Mouse (Mus musculus) gonadal fat pad, adult 2 months (tissue): ENCODE results near the gene Nsmf. TPM values are rescaled to one million over a fixed set of nuclear protein-coding genes. Genes with fewer than 3 reads are reported as not detected.

Experiments used
- DNase-seq: peaks from one replicate; pipeline ENCODE4 v3.0.0-alpha.2; 2012; ENCODE audit warnings: low read depth
- polyA plus RNA-seq: library from polyadenylated mRNA; depleted of rRNA; stranded (reverse); fragments of >200 nt; gene quantifications from 2 replicates; pipeline ENCODE4 v1.2.3, GENCODE M21; 2012; rRNA removed

The Nsmf gene
- polyA plus RNA-seq, 1 experiment, result 279 TPM

DNA sequence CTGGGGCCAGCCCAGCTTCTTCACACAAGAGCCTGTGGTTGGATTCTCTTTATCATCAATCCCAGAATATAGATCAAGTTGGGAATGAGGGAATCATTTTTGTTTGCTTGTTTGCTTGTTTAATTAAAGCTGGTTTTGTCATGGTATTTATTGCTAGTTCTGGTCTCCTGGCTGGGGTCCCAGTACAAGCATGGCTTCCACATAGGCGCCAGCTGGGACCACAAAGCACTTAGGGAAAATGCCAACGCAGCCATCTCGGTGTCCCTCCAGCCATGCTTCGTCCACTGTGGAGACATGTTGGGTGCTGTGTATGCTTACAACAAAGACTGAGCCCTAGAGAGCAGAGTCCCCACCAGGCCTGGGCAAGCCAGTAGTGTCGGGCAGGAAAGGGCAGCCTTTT lies 31.4 kb downstream of the Nsmf start:
- no peak for DNase-seq

DNA sequence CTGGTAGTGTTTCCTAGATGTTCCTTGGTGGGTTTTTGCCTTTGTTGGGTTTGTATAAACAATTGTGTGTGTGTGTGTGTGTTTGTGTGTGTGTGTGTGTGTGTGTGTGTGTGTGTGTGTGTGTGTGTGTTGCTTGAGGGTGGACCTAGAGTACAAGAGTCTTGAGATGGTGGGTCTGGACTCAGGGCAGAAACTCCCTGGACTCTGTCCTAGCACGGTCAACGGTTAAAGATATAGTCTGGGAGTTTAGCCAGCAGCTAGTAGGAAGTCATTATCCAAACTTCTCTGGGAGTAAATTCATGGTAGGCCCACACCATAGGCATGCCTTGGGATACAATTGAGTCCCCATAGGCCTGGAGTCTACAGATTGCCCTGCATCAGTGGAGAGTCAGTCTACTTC lies 33.7 kb downstream of the Nsmf start:
- DNase-seq, result no peak

DNA sequence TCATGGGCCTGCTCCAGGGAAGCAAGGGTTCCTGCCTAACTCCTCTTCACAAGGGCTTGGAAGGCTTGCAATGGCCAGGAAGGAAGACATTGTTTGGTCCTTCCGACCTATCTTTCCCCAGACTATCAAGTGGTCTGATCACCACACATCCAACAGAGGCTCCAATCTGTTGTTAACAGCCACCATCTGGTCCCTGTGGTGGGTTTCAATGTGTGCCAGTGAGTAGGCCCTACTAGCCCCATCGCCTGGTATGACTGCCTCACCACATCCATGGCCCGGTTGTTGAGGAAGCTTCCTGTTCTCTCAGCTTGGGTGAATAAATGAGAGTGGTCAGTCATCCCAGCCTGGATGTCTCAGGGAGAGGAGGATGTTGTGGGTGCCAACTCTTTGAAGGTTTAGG lies 34.5 kb downstream of the Nsmf start:
- DNase-seq, result no peak

DNA sequence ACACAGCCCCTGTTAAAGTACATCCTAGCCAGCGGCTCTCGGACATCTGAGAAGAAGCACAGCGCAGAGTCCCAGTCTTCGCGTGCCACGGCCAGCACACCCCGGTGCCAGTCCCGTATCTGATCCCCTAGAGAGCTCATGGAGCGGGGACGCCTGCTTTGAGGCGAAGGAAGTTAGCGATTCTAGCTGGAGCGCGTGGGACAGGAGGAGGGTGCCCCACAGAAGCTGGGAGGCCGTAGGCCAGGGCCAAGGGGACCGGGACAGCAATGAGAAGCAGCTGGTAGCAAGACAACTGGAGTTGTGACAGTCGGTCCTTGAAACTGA lies 40.6 kb downstream of the Nsmf start:
- no peak for DNase-seq

DNA sequence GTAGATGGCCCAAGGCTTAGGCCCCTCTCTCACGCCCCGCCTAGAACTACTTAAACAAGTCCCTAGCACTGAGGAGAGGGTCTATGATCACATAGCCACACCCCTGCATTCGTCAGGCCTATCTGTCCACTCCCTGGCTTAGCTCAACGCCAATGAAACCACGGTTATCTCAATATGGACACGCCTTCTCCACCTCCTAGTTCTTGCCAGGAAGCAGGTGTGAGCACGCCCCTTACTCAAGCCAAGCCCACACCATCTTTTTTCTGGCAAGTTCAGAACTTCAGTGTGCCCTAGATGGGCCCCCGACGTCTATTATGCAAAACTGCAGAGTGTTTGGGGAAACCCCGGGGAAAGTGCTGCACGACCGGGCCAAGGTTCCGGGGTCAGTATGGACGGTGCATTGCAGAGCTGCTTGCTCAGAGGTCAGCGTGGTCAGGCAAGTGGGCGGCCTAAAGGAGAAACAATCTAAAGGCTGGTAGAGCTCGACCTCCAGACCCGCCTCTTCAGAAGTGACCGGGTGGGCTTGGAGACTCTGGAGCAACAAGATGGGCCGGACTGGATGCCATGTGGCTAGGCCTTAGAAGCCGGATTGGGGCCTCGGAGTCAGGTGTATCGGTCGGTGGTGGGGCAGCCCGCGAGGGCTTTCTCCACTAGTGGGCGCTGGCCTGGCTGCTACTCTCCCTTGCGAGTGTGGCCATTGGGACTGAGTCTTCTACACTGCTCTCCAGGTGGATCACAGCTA lies 41.1 kb downstream of the Nsmf start, which contains the start of gene Noxa1:
Gene Noxa1, minus strand, starts transcription at position 41 of the 742 bp plus-strand sequence.
- no peak for DNase-seq

DNA sequence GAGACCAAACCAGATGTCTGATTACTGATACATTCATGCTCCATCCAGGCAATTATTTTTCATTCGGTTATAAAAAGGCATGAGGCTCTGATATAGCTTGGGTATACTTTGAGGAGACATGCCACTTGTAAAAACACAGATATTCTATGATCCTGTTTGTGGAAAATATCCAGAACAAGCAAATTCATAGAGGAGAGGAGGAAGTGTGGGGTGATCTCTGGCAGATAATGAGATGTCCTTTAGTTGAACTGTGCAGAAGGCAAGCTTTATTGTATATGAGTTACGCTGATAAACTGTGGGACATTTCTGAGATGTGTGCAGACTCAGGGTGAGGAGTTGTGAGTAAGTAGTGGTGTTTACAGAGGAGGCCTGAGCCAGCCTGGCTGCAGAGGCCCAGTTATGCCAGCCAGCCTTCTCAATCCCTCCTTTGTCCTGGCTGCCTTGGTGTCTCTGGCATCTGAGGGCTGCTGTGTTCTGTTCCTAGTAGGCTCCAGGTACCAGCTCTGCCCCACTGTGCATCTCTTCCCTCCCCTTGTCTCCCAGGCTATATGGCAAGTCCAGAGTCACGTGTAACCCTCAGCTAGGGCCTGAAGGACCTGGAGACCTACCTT lies 44.0 kb downstream of the Nsmf start:
- no peak for DNase-seq

DNA sequence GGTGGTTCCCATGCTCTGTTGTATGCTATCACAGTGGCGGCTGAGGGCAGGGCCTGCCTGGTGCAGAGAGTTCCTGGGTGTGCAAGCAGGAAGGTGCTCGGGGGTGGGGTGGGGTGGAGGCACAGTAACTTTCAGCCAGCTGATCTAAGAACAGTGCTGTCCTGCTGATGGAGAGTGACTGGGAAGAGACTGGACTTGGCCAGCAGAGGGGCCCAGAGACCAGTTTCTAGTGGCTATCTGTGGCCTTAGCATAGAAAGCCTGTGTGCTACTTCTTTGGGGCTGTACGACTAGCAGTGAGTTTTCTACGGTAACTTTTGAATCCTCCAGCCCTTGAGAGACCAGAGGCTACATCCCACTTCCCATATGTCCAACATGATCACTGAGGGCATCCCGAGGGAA lies 44.8 kb downstream of the Nsmf start:
- DNase-seq, result no peak

DNA sequence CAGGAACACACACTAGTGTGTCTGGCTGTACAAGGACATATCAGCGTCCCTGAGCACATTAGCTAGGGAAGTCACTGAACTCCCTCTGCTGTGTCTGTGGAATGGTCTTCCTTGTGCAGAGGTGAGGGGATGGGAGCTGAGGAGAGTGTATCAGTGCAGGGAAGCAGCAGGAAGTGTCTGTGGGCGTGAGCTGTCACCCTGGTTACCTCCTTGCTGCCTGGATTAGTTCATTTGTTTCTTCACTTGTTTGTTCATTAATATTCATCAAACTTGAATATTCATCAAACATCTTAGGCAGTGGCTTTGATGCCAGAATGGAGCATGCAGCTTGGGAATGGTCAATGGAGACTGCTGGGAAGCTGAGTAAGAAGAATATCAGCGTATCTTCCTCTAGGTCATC lies 45.5 kb downstream of the Nsmf start:
- DNase-seq, result no peak

DNA sequence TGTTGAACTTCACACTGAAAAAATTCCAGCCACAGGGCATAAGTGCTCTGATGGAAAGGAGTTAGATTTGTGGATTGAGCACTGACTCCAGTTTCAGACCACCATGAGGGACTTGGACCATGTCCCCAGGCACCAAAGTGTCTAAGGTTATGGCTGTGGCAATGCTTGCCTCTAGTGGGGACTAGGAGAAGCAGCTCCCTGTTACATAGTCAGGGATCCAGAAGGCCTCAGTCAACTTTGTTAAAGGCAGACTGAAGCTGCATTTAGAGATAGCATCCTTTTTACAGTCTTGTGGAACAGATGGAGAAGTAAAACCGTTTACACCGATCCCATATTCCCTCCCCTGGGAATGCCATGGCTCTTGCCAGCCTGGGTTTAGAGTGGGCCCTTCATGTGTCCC lies 50.0 kb downstream of the Nsmf start:
- no peak for DNase-seq

DNA sequence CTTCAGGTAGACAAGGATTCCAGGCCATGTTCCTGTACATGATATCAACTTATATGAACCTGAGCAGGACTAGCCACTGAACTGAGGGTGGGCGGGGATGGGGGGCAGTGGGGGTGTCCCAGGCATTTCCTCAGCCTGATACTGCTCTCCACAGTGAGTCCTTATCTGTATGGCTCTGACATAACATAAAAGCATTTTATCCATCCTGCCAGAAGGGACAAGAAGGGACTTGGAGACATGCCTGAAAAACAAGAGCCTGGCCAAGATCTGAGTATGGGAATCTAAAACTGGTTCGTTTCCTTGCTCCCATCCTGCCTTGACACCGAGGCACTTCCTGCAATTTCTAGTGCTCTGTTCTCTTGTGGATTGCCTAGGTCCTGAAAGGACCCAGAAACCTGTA lies 51.9 kb downstream of the Nsmf start:
- no peak for DNase-seq

DNA sequence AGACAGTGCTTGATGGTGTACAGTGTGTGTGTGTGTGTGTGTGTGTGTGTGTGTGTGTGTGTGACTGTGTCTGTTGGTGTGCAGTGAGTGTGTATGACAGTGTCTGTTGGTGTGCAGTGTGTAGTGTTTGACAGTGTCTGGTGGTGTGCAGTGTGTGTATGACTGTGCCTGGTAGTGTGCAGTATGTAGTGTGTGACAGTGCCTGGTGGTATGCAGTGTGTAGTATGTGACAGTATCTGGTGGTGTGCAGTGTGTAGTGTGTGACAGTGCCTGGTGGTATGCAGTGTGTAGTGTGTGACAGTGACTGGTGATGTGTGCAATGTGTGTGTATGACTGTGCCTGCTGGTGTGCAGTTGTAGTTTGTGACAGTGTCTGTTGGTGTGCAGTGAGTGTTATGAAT lies 55.3 kb downstream of the Nsmf start:
- DNase-seq, result no peak

DNA sequence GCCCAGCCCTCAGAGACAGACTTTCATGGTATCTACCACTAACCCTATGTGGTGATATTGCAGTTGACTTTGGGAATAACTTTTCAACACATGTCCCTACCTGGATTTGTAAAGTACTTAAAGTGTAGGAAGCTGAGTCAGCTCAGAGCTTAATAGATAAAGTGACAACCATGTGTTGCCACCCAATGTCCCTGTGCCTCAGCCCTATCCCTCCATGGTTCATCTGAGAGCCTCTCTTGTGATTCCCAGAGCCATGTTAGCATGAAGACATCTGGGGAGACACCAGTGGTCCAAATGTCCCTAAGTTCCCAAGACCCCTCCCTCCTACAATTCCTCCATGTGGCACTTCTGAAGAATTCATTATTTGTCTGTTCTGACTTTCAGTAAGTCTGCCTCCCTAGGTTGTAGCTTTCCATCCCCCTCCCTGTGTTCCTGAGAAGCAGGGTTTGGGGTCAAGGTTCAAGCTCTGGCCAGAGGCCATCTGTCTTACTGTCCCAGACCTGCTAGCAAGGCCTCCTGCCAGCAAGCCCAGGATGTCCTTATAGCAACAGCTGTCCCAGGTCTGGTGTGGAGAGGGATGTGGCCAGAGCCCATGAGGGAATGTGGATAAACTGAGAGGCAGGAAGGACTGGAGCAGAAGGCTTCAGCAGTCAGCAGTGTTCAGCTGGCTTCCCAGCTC lies 56.5 kb downstream of the Nsmf start:
- no peak for DNase-seq

DNA sequence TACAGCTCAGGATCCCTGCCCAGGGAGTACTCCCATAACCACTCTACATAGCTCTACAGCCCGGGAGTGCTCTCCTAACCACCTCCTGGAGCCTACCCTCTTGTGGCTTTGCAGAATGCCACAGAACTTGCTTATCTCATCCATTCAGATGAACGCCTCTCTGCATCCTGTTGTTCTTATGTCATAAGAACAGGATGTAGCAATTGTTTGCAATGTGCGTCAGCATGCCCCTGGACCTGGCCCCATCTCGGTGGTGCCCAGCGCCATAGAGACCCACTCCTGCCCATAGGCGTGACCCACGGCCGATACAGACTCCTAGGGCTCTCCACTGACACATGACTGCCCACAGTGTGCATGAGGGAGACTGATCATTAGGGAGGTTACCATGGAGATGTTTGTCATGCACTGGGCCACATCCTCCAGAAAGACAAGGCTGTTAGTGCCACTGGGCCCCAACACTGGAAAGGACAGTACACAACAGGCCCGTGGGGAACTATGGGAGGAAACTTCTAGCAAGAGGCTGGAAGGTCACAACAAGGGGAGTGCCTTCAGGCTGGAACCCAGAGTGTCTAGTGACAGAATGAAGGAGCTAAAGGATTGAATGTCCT lies 57.1 kb downstream of the Nsmf start:
- DNase-seq, result no peak

Other genes starting within 250 kb of the Nsmf start
- gene Ehmt1, start 134.7 kb upstream of the Nsmf start, polyA plus RNA-seq, result 55.9 and 59.1 TPM in 2 replicates
- 120 and 157 TPM in 2 replicates for gene Arrdc1, start 119.1 kb upstream of the Nsmf start, polyA plus RNA-seq
- 10.9 and 11.4 TPM in 2 replicates for gene Zmynd19, start 104.6 kb upstream of the Nsmf start, polyA plus RNA-seq
- gene Dph7, start 92.0 kb upstream of the Nsmf start, polyA plus RNA-seq, result 20.4 and 23.1 TPM in 2 replicates
- 67.2 and 81.6 TPM in 2 replicates for gene Mrpl41, start 79.3 kb upstream of the Nsmf start, polyA plus RNA-seq
- gene Pnpla7, start 78.3 kb upstream of the Nsmf start, polyA plus RNA-seq, result 17.3 and 20.7 TPM in 2 replicates
- gene Entpd8, start 25.9 kb downstream of the Nsmf start, polyA plus RNA-seq, result 1.8 and 2.3 TPM in 2 replicates
- gene Noxa1, start 40.8 kb downstream of the Nsmf start, polyA plus RNA-seq, result 0.30 and 0.34 TPM in 2 replicates
- gene Nrarp, start 126.4 kb downstream of the Nsmf start, polyA plus RNA-seq, result 16.6 and 20.4 TPM in 2 replicates
- gene Tor4a, start 142.5 kb downstream of the Nsmf start, polyA plus RNA-seq, result 41.2 and 42.5 TPM in 2 replicates
- 57.5 and 77.6 TPM in 2 replicates for gene Nelfb, start 157.1 kb downstream of the Nsmf start, polyA plus RNA-seq
- gene Stpg3, start 160.3 kb downstream of the Nsmf start, polyA plus RNA-seq, result 0.74 and 0.93 TPM in 2 replicates
- 1.8 and 3.4 TPM in 2 replicates for gene Fam166a, start 164.4 kb downstream of the Nsmf start, polyA plus RNA-seq
- 468 and 584 TPM in 2 replicates for gene Tubb4b, start 170.3 kb downstream of the Nsmf start, polyA plus RNA-seq
- gene Slc34a3, start 180.0 kb downstream of the Nsmf start, polyA plus RNA-seq, result not detected in 2 replicates
- gene Rnf224, start 182.4 kb downstream of the Nsmf start, polyA plus RNA-seq, result 0.04 and 0.09 TPM in 2 replicates
- gene Rnf208, start 187.9 kb downstream of the Nsmf start, polyA plus RNA-seq, result 9.0 and 13.9 TPM in 2 replicates
- gene Cysrt1, start 188.1 kb downstream of the Nsmf start, polyA plus RNA-seq, result 0.19 and 0.59 TPM in 2 replicates
- 23.2 and 23.7 TPM in 2 replicates for gene AL732309.1, start 192.5 kb downstream of the Nsmf start, polyA plus RNA-seq
- gene Tmem203, start 201.1 kb downstream of the Nsmf start, polyA plus RNA-seq, result 63.3 and 66.2 TPM in 2 replicates
- 11.4 and 20.5 TPM in 2 replicates for gene Tprn, start 208.3 kb downstream of the Nsmf start, polyA plus RNA-seq
- gene Ssna1, start 218.1 kb downstream of the Nsmf start, polyA plus RNA-seq, result 44.6 and 56.3 TPM in 2 replicates
- 119 and 122 TPM in 2 replicates for gene Anapc2, start 218.1 kb downstream of the Nsmf start, polyA plus RNA-seq
- 1.4 and 2.0 TPM in 2 replicates for gene Tmem210, start 233.8 kb downstream of the Nsmf start, polyA plus RNA-seq
- gene Lrrc26, start 235.6 kb downstream of the Nsmf start, polyA plus RNA-seq, result 5.1 and 7.0 TPM in 2 replicates